Mouse (Mus musculus): ENCODE measurements around the gene Sox9. TPM values are rescaled to one million over a fixed set of nuclear protein-coding genes. Genes with fewer than 3 reads are reported as not detected.

The Sox9 gene
- polyA plus RNA-seq (2012; rRNA removed): 52.5 and 67.0 TPM in 2 replicates

GRCm38 (mm10) chr11:112781994-112782356, at the start of gene Sox9:
Sox9 (plus strand) TSS chr11:112782224.

Data from central nervous system, embryonic 11.5 days (tissue).